Mouse (Mus musculus) liver, adult (tissue): ENCODE data around the gene Slc26a11.

Experiments
- GATA4 ChIP-seq: IDR thresholded peaks from 2 replicates; pipeline ENCODE4 v1.6.1; 2014; ENCODE audit warnings: mild to moderate bottlenecking, low read length; ENCODE audit not compliant: insufficient replicate concordance

Gene Slc26a11

DNA sequence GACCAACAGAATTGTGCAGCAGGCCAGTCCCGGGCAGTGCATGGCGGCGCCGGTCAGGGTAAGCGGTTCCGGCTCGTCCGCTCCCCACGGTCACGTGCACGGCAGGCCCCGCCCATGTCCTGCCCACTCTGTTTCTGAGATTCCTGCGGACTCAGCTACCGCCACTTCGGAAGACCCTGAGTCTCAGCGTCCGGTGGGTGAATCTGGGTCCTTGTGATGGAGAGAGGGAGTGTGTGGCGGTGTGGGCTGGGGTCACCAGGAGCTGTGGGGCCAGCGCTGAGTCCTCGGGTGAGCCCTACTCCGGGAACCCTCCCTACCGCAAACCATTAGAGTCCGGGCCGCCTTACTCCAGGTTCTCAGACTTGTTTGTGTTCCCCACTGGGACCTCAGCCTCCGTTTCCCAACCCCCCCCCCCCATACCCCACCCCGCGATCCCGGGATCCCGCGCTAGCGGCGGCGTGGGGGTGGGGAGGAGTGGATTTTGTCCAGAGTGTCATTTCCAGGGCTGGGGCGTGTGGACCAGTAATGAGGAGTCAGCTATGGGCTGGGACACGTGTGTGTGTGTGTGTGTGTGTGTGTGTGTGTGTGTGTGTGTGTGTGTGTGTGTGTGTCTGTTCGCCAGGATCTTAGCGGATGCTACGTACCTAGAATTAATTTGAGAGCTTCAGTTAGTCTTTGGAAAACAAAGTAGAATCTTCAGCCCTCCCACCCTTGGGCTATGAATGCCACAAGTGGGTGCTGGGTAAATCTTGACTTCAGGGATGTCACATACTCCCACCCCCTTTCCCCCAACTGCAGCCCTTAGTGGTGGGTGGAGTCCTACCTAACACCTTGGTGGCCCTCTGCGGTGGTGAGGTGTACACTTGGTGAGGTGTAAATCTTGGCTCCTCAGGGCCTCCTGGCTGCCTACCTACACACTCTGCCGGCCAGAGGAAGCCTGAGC lies at the start of gene Slc26a11, which contains the start of gene Sgsh:
Slc26a11 (plus strand) TSS at position 115 of the 943 bp plus-strand sequence.
Sgsh (minus strand) TSS at position 94 of the 943 bp plus-strand sequence.
- no peak for TF ChIP-seq GATA4

GRCm38 (mm10) chr11:119306762-119307657 lies 48.3 kb upstream of the Slc26a11 start:
- TF ChIP-seq GATA4, result no peak

- TF ChIP-seq GATA4, result no peak
These were observed 47.8 kb upstream of the Slc26a11 start, which contains the start of gene Card14 for GRCm38 (mm10) chr11:119307658-119307867. TSS of gene Card14 (plus strand) at chr11:119307768.

- no peak for TF ChIP-seq GATA4
These were observed 47.4 kb upstream of the Slc26a11 start for GRCm38 (mm10) chr11:119307916-119308315.

- TF ChIP-seq GATA4, result no peak
These were observed 44.7 kb upstream of the Slc26a11 start for GRCm38 (mm10) chr11:119310621-119311020.

- no peak for TF ChIP-seq GATA4
These were observed 41.0 kb upstream of the Slc26a11 start for GRCm38 (mm10) chr11:119314252-119314936.

- TF ChIP-seq GATA4, result no peak
These were observed 38.6 kb upstream of the Slc26a11 start for GRCm38 (mm10) chr11:119316720-119317119.

DNA sequence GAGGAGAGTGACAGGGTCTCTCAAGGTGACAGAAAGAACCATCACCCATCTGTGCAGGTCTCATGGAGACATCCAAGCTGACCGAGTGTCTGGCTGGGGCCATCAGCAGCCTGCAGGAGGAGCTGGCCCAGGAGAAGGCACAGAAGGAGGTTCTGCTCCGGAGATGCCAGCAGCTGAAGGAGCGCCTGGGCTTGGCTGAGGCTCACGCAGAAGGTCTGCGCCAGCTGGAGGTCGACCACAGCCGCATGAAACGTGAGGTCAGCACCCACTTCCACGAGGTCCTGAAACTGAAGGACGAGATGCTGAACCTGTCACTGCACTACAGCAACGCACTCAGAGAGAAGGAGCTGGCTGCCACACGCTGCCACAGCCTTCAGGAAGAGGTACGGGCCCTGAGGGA lies 32.8 kb upstream of the Slc26a11 start:
- no peak for TF ChIP-seq GATA4

- TF ChIP-seq GATA4, result no peak
These were observed 30.3 kb upstream of the Slc26a11 start for GRCm38 (mm10) chr11:119325068-119325467.

- no peak for TF ChIP-seq GATA4
These were observed 24.8 kb upstream of the Slc26a11 start for GRCm38 (mm10) chr11:119330592-119330991.

DNA sequence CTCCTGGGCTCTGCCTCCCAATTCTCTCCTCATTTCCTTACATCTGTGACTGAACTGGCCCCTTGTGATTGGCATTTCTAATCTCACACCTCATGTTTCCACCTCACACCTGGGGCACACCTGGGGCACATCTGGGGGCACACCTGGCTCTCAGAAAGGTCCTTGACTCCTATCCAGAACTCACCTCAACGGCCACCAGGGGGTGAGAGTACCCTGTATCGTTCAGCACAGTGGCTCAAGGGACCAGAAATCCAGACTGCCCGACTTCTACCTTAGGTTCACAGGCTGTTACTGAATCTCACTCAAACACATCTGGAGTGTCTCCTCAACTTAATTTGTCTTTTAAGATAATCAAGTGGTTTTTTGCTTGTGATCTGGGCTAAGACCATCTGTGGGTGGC lies 23.4 kb upstream of the Slc26a11 start:
- no peak for TF ChIP-seq GATA4

DNA sequence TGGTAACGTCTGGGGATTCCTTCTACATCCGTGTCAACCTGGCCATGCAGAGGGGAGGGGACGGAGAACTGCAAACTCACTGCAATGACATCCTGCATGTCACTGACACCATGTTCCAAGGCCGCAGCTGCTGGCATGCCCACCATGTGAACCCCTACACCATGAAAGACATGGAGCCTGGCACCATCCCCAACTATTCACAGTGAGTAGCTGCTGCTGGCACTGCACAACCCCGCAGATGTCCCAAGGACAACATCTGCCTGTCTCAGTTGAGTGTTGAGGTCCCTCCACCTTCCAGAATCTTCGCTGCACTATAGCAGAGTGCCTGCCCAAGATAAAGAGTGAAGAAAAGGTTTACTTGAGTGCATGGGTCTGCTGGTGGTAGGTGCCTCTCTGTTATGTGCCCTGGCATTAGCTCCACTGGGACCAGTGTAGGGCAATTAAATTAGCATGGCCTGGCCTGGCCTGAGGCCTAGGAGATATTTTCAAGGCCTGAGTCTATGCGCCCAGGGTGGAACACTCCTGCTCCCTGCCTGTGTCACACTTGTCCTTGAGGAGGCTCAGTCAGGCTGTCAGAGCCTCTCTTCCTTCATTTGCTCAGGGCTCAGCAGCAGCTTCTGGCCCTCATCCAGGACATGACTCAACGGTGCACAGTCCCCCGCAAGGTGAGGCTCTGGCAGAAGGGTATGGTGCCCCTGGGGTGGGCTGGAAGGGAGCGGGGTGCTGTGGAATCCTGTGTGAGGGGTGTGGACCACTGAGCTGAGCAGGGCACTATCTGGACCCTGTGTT lies 16.9 kb upstream of the Slc26a11 start:
- TF ChIP-seq GATA4, result no peak

- TF ChIP-seq GATA4, result no peak
These were observed 16.2 kb upstream of the Slc26a11 start for GRCm38 (mm10) chr11:119339179-119339578.

GRCm38 (mm10) chr11:119339637-119340036 lies 15.7 kb upstream of the Slc26a11 start:
- TF ChIP-seq GATA4, result no peak
